Mouse (Mus musculus): Measurements from ENCODE around the gene Frmpd4. TPM values are rescaled to one million over a fixed set of nuclear protein-coding genes. Genes with fewer than 3 reads are reported as not detected.

Gene Frmpd4
- polyA plus RNA-seq, 1 experiment from 2014 or later: 0.32 TPM

DNA sequence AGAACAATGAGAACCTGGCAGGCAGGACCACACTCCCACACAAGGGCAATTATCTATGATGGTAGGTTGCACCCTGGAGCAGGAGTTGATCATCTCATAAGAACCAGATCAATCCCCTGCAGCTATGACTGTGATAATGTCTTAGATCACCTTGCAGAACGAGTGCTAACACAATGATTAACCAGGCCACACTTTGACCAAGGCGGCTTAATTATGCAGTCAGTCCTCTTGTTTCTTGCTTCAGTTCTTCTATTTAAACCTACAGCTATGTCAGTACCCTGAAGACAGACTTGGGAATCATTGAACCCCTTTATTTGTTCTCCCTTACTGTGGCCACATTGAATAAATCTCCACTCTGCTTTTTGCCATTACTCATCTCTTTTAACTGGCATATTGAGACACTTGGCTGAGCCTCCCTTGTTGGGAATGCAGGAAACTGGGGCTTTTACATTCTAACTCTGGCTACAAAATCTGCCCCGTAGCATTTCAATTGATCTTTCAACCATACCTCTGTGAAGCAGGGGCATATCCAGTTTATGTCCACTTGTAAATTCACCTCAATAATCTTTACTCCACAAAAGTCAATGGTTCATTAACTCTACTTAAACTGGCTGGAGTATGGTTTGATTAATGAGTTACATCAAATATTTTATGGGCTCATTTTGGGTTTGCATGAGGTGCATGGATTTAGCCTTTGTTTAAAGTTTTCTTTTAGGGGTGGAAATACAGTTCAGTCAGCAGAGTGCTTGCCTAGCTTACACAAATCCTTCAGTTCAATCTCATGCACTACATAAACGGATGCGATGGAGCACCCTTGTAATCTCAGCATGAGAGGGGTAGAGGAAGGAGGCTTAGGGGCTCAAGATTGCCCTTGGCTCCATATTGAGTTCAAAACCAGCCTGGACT is 227.5 kb downstream of the Frmpd4 start:
- no peaks in the 10 kb centered on the region for H3K9me3 ChIP-seq
- no peaks in the 10 kb centered on the region for H3K36me3 ChIP-seq
- H3K9ac ChIP-seq: no peak overlapping the region
- H3K27ac ChIP-seq: no peak overlapping the region
- no peak for ATAC-seq (ENCODE audit: low FRiP score, low read depth)
- H3K27me3 ChIP-seq: peaks cover 16% of the 10 kb centered on the region
- WGBS: 59% methylated on average over 5 of the region's 5 CpGs
- no peak overlapping the region for H3K4me2 ChIP-seq (replicated peaks)
- H3K4me1 ChIP-seq: no peaks in the 10 kb centered on the region
- no peak overlapping the region for H3K4me3 ChIP-seq

DNA sequence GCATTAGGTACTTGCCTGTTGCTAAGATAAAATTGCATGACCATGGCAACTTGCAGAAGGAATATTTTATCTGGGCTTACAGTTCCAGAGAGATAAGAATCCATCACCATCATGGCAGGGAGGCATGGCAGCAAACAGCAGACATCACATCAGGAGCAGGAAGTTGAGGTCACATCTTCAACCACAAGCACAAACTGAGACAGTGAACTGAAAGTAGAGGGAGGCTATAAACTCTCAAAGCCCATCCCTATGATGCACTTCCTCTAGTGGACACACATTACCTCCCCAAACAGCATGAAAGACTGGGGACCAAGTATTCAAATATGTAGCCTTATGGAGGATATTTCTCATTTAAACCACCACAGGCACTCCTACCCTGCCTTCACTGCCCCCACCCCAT is 238.8 kb downstream of the Frmpd4 start:
- Histone ChIP-seq H3K27me3 (peaks cover 28% of the 10 kb centered on the region; the same call in 1 of the 2 replicates), H3K4me3 (no peak overlapping the region), H3K9me3 (no peaks in the 10 kb centered on the region), H3K36me3 (no peaks in the 10 kb centered on the region), H3K9ac (no peak overlapping the region), H3K4me2 (replicated peaks) (no peak overlapping the region), H3K27ac (no peak overlapping the region), H3K4me1 (no peaks in the 10 kb centered on the region)
- ATAC-seq (ENCODE audit: low FRiP score, low read depth): no peak

DNA sequence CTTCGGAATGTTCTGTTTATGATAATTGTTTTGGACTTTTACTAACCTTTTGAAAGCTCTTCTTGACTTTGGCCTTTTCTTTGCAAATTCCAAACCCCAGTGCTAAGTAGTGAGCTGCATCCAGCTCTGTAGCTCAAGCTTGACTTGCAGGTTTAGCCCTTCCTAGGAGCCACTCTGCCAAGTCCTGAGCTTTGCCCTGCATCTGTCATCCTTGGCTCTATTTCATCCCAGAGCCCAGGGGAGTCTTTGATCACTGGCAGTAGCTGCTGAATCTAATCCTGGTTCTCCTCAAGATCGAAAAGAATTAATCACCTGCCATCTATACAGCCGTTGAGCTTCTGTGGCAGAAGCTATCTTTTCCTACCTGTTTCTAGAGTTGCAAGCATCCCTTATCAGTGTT is 251.9 kb downstream of the Frmpd4 start:
- no peaks in the 10 kb centered on the region for H3K4me1 ChIP-seq
- no peaks in the 10 kb centered on the region for H3K36me3 ChIP-seq
- no peaks in the 10 kb centered on the region for H3K9me3 ChIP-seq
- H3K27me3 ChIP-seq: peaks cover 11% of the 10 kb centered on the region; the same call in 1 of the 2 replicates
- 84% methylated on average over 3 of the region's 3 CpGs for WGBS
- H3K4me3 ChIP-seq: no peak overlapping the region
- no peak overlapping the region for H3K9ac ChIP-seq
- H3K27ac ChIP-seq: no peak overlapping the region
- no peak overlapping the region for H3K4me2 ChIP-seq (replicated peaks)
- ATAC-seq (ENCODE audit: low FRiP score, low read depth): no peak

DNA sequence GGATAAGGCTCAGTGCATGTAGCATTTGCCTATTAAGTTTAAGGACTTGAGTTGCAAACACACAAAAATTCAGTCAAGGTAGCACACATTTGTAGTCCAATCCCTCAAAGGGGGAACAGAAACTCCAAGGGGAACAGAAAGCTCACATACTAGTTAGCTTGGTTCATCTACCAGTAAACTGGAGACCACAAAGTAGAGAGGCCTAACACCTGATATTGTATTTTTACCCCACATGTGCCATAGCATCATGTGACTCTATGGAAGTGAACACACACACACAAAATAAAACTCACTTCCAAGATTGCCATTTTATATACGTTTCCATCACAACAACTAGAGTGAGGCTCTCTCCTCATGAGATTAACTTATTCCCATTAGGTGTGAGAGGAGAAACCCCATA is 264.9 kb downstream of the Frmpd4 start:
- Histone ChIP-seq H3K4me3 (no peak overlapping the region), H3K9ac (no peak overlapping the region), H3K9me3 (no peaks in the 10 kb centered on the region), H3K27ac (no peak overlapping the region), H3K4me1 (no peaks in the 10 kb centered on the region), H3K36me3 (no peaks in the 10 kb centered on the region), H3K4me2 (replicated peaks) (no peak overlapping the region), H3K27me3 (peaks cover 12% of the 10 kb centered on the region; the same call in 1 of the 2 replicates)
- 82% methylated on average over 1 of the region's 1 CpGs for WGBS
- no peak for ATAC-seq (ENCODE audit: low FRiP score, low read depth)

DNA sequence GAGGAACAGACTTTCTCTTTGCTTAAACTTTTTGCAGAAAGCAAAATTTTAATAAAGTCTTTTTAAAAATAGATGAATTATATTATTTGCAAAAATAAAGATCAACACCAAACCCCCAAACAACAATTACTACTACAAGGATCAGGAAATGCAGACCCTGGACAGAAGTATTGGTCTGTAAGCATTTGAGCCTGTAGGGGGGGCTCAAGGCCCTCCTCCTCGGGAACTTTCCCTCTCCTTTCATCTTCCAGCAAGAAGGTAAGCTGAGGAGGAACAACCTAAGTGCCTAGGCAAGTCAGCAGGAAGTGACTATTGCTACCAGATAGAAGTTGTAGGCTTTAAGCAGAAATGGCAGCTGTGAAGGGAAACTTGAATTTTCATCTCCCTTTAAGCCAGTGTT is 266.9 kb downstream of the Frmpd4 start:
- Histone ChIP-seq H3K4me2 (replicated peaks) (no peak overlapping the region), H3K27ac (no peak overlapping the region), H3K4me3 (no peak overlapping the region), H3K9me3 (no peaks in the 10 kb centered on the region), H3K36me3 (no peaks in the 10 kb centered on the region), H3K27me3 (peaks cover 12% of the 10 kb centered on the region; the same call in 1 of the 2 replicates), H3K4me1 (no peaks in the 10 kb centered on the region), H3K9ac (no peak overlapping the region)
- no peak for ATAC-seq (ENCODE audit: low FRiP score, low read depth)
- 13% methylated on average over 1 of the region's 1 CpGs for WGBS

DNA sequence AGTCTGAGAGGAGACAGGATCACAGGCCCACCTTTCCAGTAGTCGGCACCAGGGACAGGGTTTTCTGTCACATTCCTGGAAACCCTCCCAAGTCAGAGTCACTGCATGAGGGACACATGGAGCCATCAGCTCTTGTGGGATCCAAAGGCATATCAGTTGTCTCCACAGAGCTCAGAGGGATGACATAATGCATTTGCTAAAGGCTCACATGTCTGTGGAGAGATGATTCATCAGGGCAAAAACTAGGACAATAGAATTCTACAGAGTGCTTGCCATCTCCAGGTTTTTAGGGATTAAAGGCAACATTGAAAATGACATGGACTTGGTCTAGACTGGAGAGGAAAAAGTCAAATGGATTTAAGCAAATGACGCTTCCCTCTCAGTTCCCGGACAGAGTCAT is 284.5 kb downstream of the Frmpd4 start:
- Histone ChIP-seq H3K27me3 (peaks cover 27% of the 10 kb centered on the region), H3K27ac (no peak overlapping the region), H3K9ac (no peak overlapping the region), H3K9me3 (no peaks in the 10 kb centered on the region), H3K4me3 (no peak overlapping the region), H3K36me3 (no peaks in the 10 kb centered on the region), H3K4me2 (replicated peaks) (no peak overlapping the region), H3K4me1 (no peaks in the 10 kb centered on the region)
- no peak for ATAC-seq (ENCODE audit: low FRiP score, low read depth)
- 80% methylated on average over 3 of the region's 3 CpGs for WGBS

DNA sequence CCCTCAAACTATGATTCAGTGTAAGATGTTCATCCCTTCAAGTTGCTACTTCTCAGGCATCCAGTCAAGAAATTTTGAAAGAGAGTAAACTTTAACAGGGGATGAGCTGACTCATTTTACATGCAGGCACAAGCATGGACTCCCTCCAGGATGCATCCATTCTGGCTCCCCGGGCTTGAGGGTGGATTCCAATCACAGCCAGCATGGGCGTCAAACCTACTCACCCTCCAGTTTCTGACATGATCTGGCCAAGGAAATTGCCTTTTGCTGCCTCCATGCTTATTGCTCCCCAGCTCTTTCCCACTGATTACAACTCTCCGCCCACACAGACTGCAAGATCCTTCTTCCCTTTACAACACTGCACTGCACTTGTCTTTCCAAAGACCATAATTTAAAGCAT is 370.0 kb downstream of the Frmpd4 start:
- no peak for ATAC-seq (ENCODE audit: low FRiP score, low read depth)
- Histone ChIP-seq H3K9ac (no peak overlapping the region), H3K4me2 (replicated peaks) (no peak overlapping the region), H3K4me1 (no peaks in the 10 kb centered on the region), H3K27ac (no peak overlapping the region), H3K36me3 (no peaks in the 10 kb centered on the region), H3K4me3 (no peak overlapping the region), H3K27me3 (peaks cover 13% of the 10 kb centered on the region; the same call in 1 of the 2 replicates), H3K9me3 (no peaks in the 10 kb centered on the region)
- WGBS: 92% methylated on average over 3 of the region's 3 CpGs

DNA sequence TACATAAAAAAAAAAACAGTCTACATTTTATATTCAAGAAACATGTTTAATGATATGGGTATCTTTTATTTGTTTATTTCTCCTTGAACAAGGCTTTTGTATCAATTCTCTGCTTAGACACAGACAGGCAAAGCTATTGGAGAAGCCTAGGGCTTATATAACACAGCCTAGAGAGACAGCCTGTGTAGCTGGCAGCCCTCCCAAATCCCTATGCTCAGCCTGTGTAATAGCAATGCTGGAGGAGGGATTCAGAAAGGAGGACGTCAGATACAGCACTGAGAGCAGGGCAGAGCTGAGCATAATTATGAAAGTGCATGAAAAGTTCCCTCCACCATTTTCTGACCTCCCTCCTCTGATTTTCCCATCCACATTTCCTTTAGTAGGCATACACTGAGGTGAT is 385.1 kb downstream of the Frmpd4 start:
- Histone ChIP-seq H3K36me3 (no peaks in the 10 kb centered on the region), H3K9ac (no peak overlapping the region), H3K27me3 (peaks cover 8% of the 10 kb centered on the region; the same call in 1 of the 2 replicates), H3K9me3 (no peaks in the 10 kb centered on the region), H3K4me1 (no peaks in the 10 kb centered on the region), H3K27ac (no peak overlapping the region), H3K4me2 (replicated peaks) (no peak overlapping the region), H3K4me3 (no peak overlapping the region)
- no peak for ATAC-seq (ENCODE audit: low FRiP score, low read depth)
- WGBS: 57% methylated on average over 1 of the region's 1 CpGs

DNA sequence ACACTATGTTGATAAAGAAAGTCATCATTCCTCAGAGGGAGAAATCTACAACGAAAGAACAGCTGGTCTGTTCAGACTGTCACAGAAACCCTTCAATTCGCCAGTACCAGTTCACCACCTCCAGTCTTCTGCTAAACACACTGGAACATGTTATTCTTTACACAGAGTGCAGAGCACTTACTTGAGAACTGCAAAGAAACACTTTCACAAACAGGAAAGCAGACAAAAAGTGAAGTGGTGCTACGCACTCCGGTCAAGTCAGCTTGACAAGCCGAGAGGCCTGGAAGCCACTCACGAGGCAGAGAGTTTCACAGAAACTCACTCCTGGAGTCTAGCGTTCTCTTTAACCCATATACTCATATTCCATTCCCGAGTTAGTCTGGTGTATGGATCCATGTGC is 387.5 kb downstream of the Frmpd4 start:
- H3K27me3 ChIP-seq: peaks cover 14% of the 10 kb centered on the region; the same call in 1 of the 2 replicates
- no peak overlapping the region for H3K27ac ChIP-seq
- H3K4me3 ChIP-seq: no peak overlapping the region
- no peaks in the 10 kb centered on the region for H3K9me3 ChIP-seq
- H3K9ac ChIP-seq: no peak overlapping the region
- H3K4me2 ChIP-seq (replicated peaks): no peak overlapping the region
- no peaks in the 10 kb centered on the region for H3K36me3 ChIP-seq
- no peak for ATAC-seq (ENCODE audit: low FRiP score, low read depth)
- 80% methylated on average over 8 of the region's 8 CpGs for WGBS
- no peaks in the 10 kb centered on the region for H3K4me1 ChIP-seq

DNA sequence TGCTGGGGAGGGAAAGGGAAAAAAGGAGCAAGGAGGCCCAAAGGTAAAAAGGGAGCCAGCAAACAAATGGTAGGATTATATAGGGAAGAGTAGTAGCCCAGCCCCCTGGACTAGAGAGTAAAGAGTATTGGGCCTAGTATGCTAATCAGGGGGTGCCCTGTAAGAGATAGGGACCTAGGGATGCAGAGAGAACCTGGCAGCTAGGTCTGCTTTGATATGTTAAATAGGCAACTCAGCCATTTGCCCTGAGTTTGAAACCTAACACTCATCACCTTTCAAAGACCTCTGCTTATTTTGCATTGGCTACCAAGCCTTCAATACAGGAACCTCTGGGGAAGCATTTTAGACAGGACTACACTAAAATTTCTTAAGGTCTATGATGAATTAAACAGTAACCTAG is 414.0 kb downstream of the Frmpd4 start:
- Histone ChIP-seq H3K36me3 (no peaks in the 10 kb centered on the region), H3K9ac (no peak overlapping the region), H3K27me3 (peaks cover 26% of the 10 kb centered on the region; the same call in 1 of the 2 replicates), H3K27ac (no peak overlapping the region), H3K4me1 (no peaks in the 10 kb centered on the region), H3K9me3 (no peaks in the 10 kb centered on the region), H3K4me2 (replicated peaks) (no peak overlapping the region), H3K4me3 (no peak overlapping the region)
- no peak for ATAC-seq (ENCODE audit: low FRiP score, low read depth)

DNA sequence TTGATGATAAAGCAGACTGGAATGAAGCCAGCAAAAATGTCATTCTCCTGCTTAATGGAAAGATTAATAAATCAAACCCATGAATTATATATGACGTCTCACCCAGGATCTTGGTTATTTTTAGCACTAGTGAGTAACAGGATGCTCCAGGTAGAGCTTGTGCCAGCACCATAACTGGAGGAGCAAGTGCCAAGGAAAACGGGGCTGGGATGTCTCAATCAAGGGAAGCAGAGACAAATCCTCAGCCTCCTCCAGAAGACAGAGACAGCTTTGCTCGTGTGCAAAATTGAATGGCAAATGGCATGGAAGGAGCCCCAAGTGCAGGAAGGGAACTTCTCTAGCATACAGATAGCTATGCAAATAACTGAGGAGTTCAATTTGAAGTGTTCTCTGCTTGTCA is 418.2 kb downstream of the Frmpd4 start:
- WGBS: 76% methylated on average over 3 of the region's 3 CpGs
- Histone ChIP-seq H3K4me2 (replicated peaks) (no peak overlapping the region), H3K9me3 (no peaks in the 10 kb centered on the region), H3K4me3 (no peak overlapping the region), H3K9ac (no peak overlapping the region), H3K36me3 (no peaks in the 10 kb centered on the region), H3K4me1 (no peaks in the 10 kb centered on the region), H3K27me3 (peaks cover 22% of the 10 kb centered on the region; the same call in 1 of the 2 replicates), H3K27ac (no peak overlapping the region)
- no peak for ATAC-seq (ENCODE audit: low FRiP score, low read depth)

DNA sequence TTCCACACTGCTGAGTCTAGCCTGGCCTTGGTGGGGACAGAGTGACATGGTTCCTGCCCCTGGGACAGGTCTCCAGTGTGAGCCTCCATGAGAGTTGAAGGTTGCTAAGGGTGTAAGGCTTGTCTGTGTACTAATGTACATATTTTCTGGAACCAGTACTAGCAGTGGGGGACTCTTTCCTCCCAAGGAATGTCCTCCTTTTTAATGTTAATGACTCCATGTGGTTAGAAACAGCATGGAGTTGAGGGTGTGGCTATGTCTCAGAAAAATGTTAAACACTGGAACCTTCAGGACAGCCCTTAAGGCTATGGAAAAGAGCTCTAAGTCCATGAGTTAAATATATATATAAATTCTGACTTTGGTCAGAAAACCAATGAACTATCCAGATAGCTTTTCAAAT is 436.0 kb downstream of the Frmpd4 start:
- H3K4me2 ChIP-seq (replicated peaks): no peak overlapping the region
- no peak overlapping the region for H3K4me3 ChIP-seq
- H3K4me1 ChIP-seq: no peaks in the 10 kb centered on the region
- no peaks in the 10 kb centered on the region for H3K9me3 ChIP-seq
- no peaks in the 10 kb centered on the region for H3K36me3 ChIP-seq
- no peak for ATAC-seq (ENCODE audit: low FRiP score, low read depth)
- no peak overlapping the region for H3K9ac ChIP-seq
- peaks cover 43% of the 10 kb centered on the region for H3K27me3 ChIP-seq
- H3K27ac ChIP-seq: no peak overlapping the region

DNA sequence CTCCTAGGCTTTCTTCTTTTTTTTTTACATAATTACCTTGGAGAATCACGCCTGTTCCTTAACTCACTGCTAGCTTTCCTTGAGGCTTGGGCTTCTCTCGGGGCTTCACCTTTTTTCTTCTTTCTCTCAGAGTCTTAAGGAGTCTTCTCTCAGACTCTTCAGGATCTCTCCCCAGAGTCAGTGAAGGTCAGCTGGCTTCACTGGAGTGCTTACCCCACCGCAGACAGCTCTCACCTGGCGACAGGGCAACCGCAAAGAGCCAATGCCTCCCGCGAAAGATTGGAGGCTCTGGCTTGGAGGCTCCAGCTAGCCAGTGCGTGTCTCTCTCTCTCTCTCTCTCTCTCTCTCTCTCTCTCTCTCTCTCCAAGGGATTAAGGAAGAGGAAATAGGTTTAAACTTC is 453.0 kb downstream of the Frmpd4 start:
- peaks cover 58% of the 10 kb centered on the region for H3K27me3 ChIP-seq
- no peak overlapping the region for H3K9ac ChIP-seq
- no peaks in the 10 kb centered on the region for H3K4me1 ChIP-seq
- peak overlapping the region; percentile 46 for H3K4me3 ChIP-seq
- no peak overlapping the region for H3K27ac ChIP-seq
- H3K4me2 ChIP-seq (replicated peaks): peak overlapping the region; percentile 74
- no peak for ATAC-seq (ENCODE audit: low FRiP score, low read depth)
- 6% methylated on average over 8 of the region's 8 CpGs for WGBS
- no peaks in the 10 kb centered on the region for H3K36me3 ChIP-seq
- H3K9me3 ChIP-seq: no peaks in the 10 kb centered on the region

All from limb, embryonic 13.5 days (tissue).